Mouse (Mus musculus): ENCODE data around the gene Nhsl2. TPM values are rescaled to one million over a fixed set of nuclear protein-coding genes. Genes with fewer than 3 reads are reported as not detected.

The Nhsl2 gene
- polyA plus RNA-seq, 1 experiment from 2014 or later, result 3.4 TPM

- H3K4me1 ChIP-seq (ENCODE audit: insufficient read depth, low read depth, low read length), result no peaks in the 10 kb centered on the region
- no peaks in the 10 kb centered on the region for H3K36me3 ChIP-seq (ENCODE audit: insufficient read depth, low read length)
- no peak overlapping the region for H3K4me3 ChIP-seq (ENCODE audit: low read depth, low read length)
- no peak overlapping the region for H3K27ac ChIP-seq (ENCODE audit: low read length)
- ATAC-seq (no peak), DNase-seq (ENCODE audit: low spot score) (peak; percentile 29)
- no peaks in the 10 kb centered on the region for H3K9me3 ChIP-seq (ENCODE audit: low read length)
- H3K4me2 ChIP-seq (replicated peaks; ENCODE audit: low read depth, low read length), result no peak overlapping the region
- H3K9ac ChIP-seq (replicated peaks; ENCODE audit: low read depth), result no peak overlapping the region
- no peaks in the 10 kb centered on the region for H3K27me3 ChIP-seq (replicated peaks; ENCODE audit: insufficient read depth, low read length)
- WGBS, result 10% methylated on average over 2 of the region's 2 CpGs
- no peak for TF ChIP-seq EP300 (IDR thresholded peaks at IDR 0.05)
- TF ChIP-seq CTCF (IDR thresholded peaks at IDR 0.05), result peak; percentile 71
These were observed 132.3 kb downstream of the Nhsl2 start for GRCm38 (mm10) chrX:101981450-101981849.

GRCm38 (mm10) chrX:101983638-101984037 is 134.5 kb downstream of the Nhsl2 start:
- DNase-seq (ENCODE audit: low spot score) (peak; percentile 43), ATAC-seq (peak; percentile 72)
- no peak for TF ChIP-seq CTCF (IDR thresholded peaks at IDR 0.05)
- TF ChIP-seq EP300 (IDR thresholded peaks at IDR 0.05), result peak; percentile 80; the same call in 1 of the 2 replicates
- H3K4me2 ChIP-seq (replicated peaks; ENCODE audit: low read depth, low read length), result no peak overlapping the region
- H3K9me3 ChIP-seq (ENCODE audit: low read length), result no peaks in the 10 kb centered on the region
- no peak overlapping the region for H3K27ac ChIP-seq (ENCODE audit: low read length)
- no peaks in the 10 kb centered on the region for H3K4me1 ChIP-seq (ENCODE audit: insufficient read depth, low read depth, low read length)
- H3K27me3 ChIP-seq (replicated peaks; ENCODE audit: insufficient read depth, low read length), result no peaks in the 10 kb centered on the region
- H3K9ac ChIP-seq (replicated peaks; ENCODE audit: low read depth), result no peak overlapping the region
- no peak overlapping the region for H3K4me3 ChIP-seq (ENCODE audit: low read depth, low read length)
- WGBS, result 46% methylated on average over 6 of the region's 6 CpGs
- H3K36me3 ChIP-seq (ENCODE audit: insufficient read depth, low read length), result no peaks in the 10 kb centered on the region

- no peaks in the 10 kb centered on the region for H3K27me3 ChIP-seq (replicated peaks; ENCODE audit: insufficient read depth, low read length)
- no peak for ATAC-seq
- no peak overlapping the region for H3K9ac ChIP-seq (replicated peaks; ENCODE audit: low read depth)
- H3K4me2 ChIP-seq (replicated peaks; ENCODE audit: low read depth, low read length), result no peak overlapping the region
- no peaks in the 10 kb centered on the region for H3K9me3 ChIP-seq (ENCODE audit: low read length)
- DNase-seq (ENCODE audit: low spot score), result no peak
- H3K4me1 ChIP-seq (ENCODE audit: insufficient read depth, low read depth, low read length), result no peaks in the 10 kb centered on the region
- no peak overlapping the region for H3K27ac ChIP-seq (ENCODE audit: low read length)
- no peaks in the 10 kb centered on the region for H3K36me3 ChIP-seq (ENCODE audit: insufficient read depth, low read length)
- no peak overlapping the region for H3K4me3 ChIP-seq (ENCODE audit: low read depth, low read length)
- WGBS, result 52% methylated on average over 9 of the region's 9 CpGs
- TF ChIP-seq CTCF (IDR thresholded peaks at IDR 0.05) (no peak), EP300 (IDR thresholded peaks at IDR 0.05) (no peak)
These were observed 137.6 kb downstream of the Nhsl2 start for GRCm38 (mm10) chrX:101986657-101987367.

- no peak overlapping the region for H3K4me3 ChIP-seq (ENCODE audit: low read depth, low read length)
- H3K36me3 ChIP-seq (ENCODE audit: insufficient read depth, low read length), result no peaks in the 10 kb centered on the region
- ATAC-seq (peak; percentile 93), DNase-seq (ENCODE audit: low spot score) (peak; percentile 80)
- peak overlapping the region; percentile 66 for H3K27ac ChIP-seq (ENCODE audit: low read length)
- H3K27me3 ChIP-seq (replicated peaks; ENCODE audit: insufficient read depth, low read length), result no peaks in the 10 kb centered on the region
- H3K4me2 ChIP-seq (replicated peaks; ENCODE audit: low read depth, low read length), result no peak overlapping the region
- H3K9me3 ChIP-seq (ENCODE audit: low read length), result no peaks in the 10 kb centered on the region
- 17% methylated on average over 11 of the region's 12 CpGs for WGBS
- TF ChIP-seq EP300 (IDR thresholded peaks at IDR 0.05) (peak; percentile 58), CTCF (IDR thresholded peaks at IDR 0.05) (no peak)
- H3K4me1 ChIP-seq (ENCODE audit: insufficient read depth, low read depth, low read length), result no peaks in the 10 kb centered on the region
- no peak overlapping the region for H3K9ac ChIP-seq (replicated peaks; ENCODE audit: low read depth)
These were observed 144.8 kb downstream of the Nhsl2 start for GRCm38 (mm10) chrX:101993841-101994571.

- no peak for DNase-seq (ENCODE audit: low spot score)
- ATAC-seq, result no peak
- WGBS, result 64% methylated on average over 2 of the region's 2 CpGs
- Histone ChIP-seq H3K36me3 (ENCODE audit: insufficient read depth, low read length) (no peaks in the 10 kb centered on the region), H3K27ac (ENCODE audit: low read length) (no peak overlapping the region), H3K4me3 (ENCODE audit: low read depth, low read length) (no peak overlapping the region), H3K27me3 (replicated peaks; ENCODE audit: insufficient read depth, low read length) (no peaks in the 10 kb centered on the region), H3K9ac (replicated peaks; ENCODE audit: low read depth) (no peak overlapping the region), H3K9me3 (ENCODE audit: low read length) (no peaks in the 10 kb centered on the region), H3K4me2 (replicated peaks; ENCODE audit: low read depth, low read length) (no peak overlapping the region), H3K4me1 (ENCODE audit: insufficient read depth, low read depth, low read length) (no peaks in the 10 kb centered on the region)
- TF ChIP-seq EP300 (IDR thresholded peaks at IDR 0.05), result no peak
- TF ChIP-seq CTCF (IDR thresholded peaks at IDR 0.05), result no peak
These were observed 147.5 kb downstream of the Nhsl2 start for GRCm38 (mm10) chrX:101996726-101997125.

GRCm38 (mm10) chrX:102003632-102004315 is 154.6 kb downstream of the Nhsl2 start:
- H3K27ac ChIP-seq (ENCODE audit: low read length), result no peak overlapping the region
- no peaks in the 10 kb centered on the region for H3K36me3 ChIP-seq (ENCODE audit: insufficient read depth, low read length)
- peak overlapping the region; percentile 30 for H3K4me2 ChIP-seq (replicated peaks; ENCODE audit: low read depth, low read length)
- H3K4me3 ChIP-seq (ENCODE audit: low read depth, low read length), result no peak overlapping the region
- WGBS, result 11% methylated on average over 14 of the region's 20 CpGs
- H3K9me3 ChIP-seq (ENCODE audit: low read length), result no peaks in the 10 kb centered on the region
- H3K4me1 ChIP-seq (ENCODE audit: insufficient read depth, low read depth, low read length), result no peaks in the 10 kb centered on the region; the same call in 1 of the 2 replicates
- no peak overlapping the region for H3K9ac ChIP-seq (replicated peaks; ENCODE audit: low read depth)
- DNase-seq (ENCODE audit: low spot score) (no peak), ATAC-seq (0 out of 2 replicates have a peak, but pooled peaks have one; percentile 19)
- no peaks in the 10 kb centered on the region for H3K27me3 ChIP-seq (replicated peaks; ENCODE audit: insufficient read depth, low read length)
- TF ChIP-seq EP300 (IDR thresholded peaks at IDR 0.05), result no peak
- TF ChIP-seq CTCF (IDR thresholded peaks at IDR 0.05), result peak; percentile 34

Data from lung, postnatal 0 days (tissue).